Mouse (Mus musculus): ENCODE measurements around the gene Slc45a1. TPM values are rescaled to one million over a fixed set of nuclear protein-coding genes. Genes with fewer than 3 reads are reported as not detected.
"Not testable (repeated sequence)": the region's sequence is repeated elsewhere in the genome, so short reads cannot be mapped to it uniquely, and the experiment has no call there.

Slc45a1 gene
- total RNA-seq, 2 experiments from 2014 or later, result 43.2 to 45.3 TPM

GRCm38 (mm10) chr4:150606449-150607161, 45.4 kb downstream of the Slc45a1 start:
- DNase-seq (ENCODE audit: low spot score in 2 of 2), result no peak

GRCm38 (mm10) chr4:150605804-150606203, 46.2 kb downstream of the Slc45a1 start:
- no peak for DNase-seq (ENCODE audit: low spot score in 2 of 2)

- no peak for DNase-seq (ENCODE audit: low spot score in 2 of 2)
Observed at GRCm38 (mm10) chr4:150603366-150604061, 48.5 kb downstream of the Slc45a1 start.

GRCm38 (mm10) chr4:150601489-150601888, 50.5 kb downstream of the Slc45a1 start:
- no peak for DNase-seq (ENCODE audit: low spot score in 2 of 2)

DNA sequence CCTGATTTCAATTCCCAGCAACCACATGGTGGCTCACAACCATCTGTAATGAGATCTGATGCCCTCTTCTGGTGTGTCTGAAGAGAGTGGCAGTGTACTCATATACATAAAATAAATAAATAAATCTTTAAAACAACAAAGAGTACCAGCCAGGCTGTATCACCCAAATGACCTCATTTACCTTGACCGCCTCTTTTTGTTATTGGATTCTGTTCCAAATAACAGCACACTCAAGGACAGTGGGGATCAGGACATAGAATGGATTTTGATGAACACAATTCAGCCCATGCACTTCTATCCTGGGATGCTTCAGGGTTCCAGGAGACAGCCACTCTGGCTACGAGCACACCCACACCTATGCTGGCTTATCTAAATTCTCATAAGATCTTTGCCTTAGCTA, 51.5 kb downstream of the Slc45a1 start:
- DNase-seq (ENCODE audit: low spot score in 2 of 2), result not testable (repeated sequence)

GRCm38 (mm10) chr4:150599119-150599992, 52.6 kb downstream of the Slc45a1 start:
- DNase-seq (ENCODE audit: low spot score in 2 of 2), result no peak

DNA sequence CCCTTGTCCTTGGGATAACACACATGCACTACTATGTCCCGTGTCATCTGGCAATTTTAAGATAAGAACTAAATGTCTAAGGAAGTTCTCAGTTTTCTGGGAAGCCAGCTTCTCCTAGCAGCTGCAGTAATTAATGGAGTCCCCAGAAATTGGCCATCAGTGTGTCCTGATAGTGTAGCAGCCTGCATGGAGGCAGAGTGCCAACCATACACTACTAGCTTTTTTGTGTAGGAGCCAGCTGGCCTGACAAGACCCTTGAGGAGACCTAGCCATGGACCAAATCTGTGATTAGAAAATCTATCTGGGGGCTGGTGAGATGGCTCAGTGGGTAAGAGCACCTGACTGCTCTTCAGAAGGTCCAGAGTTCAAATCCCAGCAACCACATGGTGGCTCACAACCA, 53.3 kb downstream of the Slc45a1 start:
- peak; percentile 40 to 52 for DNase-seq (ENCODE audit: low spot score in 2 of 2)

DNA sequence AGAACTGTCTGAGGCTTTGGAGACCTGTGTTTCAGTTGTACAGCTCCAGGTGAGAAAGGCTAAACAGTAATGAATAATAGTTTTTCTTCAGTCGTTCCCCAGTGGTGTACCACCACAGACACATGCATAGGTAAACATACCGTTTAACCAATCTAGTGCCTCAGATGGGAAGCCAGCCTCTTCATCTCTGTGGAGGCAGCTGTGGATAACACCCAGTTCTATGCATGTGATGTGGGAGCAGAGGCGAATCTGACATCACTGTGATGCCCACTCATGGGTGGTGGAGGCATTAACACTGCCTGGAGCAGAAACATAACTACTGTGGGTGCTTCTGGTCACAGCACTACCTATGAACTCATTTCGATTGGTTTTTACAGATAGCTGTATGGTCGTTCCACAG, 56.0 kb downstream of the Slc45a1 start:
- DNase-seq (ENCODE audit: low spot score in 2 of 2), result no peak

DNA sequence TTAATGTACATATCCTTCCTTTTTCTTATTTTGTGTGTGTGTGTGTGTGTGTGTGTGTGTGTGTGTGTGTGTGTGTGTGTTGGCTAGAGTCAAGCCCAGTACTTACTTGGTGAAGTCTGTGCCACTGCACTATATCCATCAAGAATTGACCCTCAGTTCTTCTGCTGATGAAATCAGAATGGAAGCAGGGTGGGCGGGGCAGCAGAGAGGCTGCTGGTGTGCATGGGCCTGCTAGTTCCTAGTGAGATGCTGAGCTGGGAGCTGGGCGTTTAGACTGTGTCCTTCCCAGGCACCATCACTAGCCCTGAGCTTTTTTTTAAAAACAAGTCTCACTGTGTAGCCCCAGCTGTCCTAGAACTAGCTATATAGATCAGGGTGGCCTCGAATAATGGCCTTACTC, 56.9 kb downstream of the Slc45a1 start:
- DNase-seq (ENCODE audit: low spot score in 2 of 2), result no peak

DNA sequence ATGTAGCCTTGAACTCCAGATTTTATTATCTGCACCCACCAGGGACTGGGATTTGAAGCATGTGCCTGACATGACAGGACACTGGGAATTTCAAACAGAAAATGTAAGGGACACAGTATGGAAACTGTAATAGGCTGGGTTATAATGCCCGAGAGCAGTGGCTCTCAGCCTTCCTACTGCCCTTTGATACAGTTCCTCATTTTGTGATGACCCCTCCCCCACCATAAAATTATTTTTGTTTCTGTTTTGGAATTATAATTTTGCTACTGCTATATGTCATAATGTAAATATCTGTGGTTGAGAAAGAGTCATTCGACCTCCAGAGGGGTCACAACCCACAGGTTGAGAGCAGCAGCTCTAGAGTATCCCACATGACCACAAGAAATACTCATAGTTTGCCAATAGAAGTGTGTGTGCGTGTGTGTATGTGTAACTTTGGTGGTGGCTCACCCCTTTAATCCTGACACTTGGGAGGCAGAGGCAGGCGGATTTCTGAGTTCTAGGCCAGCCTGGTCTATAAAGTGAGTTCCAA, 57.6 kb downstream of the Slc45a1 start:
- DNase-seq (ENCODE audit: low spot score in 2 of 2), result no peak

DNA sequence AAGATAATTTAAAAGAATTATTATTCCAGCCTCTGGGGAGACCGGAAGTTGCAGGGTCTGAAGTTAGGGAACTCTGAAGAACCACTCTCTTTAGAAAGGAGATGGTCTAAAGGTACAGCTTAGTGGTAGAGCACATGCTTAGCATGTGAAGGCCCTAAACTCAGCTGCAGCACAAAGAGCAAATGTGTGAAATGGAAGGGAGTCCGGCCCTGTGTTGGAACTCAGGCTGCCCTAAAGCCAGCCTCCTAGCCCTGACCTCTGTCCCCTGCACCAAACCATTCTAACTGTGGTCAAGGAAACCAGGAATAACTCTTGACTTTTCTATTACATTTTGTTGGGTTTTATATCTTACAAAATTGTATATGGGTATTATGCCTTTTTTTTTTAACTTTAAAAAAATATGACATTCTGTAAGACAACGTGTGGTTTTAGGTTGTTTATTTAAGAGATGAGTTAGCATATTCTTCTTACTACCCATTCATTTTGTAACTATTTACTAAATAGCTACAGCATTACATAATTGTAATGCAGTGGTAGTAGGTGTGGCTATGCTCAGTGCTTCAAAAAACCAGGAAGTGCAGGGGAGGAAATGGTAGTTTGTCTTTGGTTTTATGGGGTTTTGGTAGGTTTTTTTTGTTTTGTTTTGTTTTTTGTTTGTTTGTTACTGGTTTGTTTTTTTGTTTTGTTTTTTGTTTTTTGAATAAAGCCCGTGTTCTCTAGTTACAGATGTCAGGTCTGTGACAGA, 58.3 kb downstream of the Slc45a1 start:
- DNase-seq (ENCODE audit: low spot score in 2 of 2), result no peak

DNA sequence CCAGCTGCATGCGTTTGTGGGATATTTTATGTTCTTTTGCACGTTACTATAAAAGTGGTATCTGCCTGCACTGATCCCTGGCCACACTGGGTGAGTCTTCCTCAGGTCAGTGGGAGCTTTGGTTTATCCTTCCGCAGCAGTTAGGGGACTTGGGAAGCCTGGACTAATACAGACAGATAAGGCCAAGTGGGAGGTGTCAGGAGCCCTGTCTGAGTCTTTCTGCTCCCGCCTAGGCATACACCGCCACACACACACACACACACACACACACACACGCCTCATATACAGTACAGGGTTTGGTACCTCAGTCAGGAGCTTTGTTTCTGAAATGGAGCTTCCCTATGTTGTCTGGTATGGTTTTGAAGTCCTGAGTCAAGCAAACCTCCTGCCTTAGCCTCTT, 59.9 kb downstream of the Slc45a1 start:
- no peak for DNase-seq (ENCODE audit: low spot score in 2 of 2)

DNA sequence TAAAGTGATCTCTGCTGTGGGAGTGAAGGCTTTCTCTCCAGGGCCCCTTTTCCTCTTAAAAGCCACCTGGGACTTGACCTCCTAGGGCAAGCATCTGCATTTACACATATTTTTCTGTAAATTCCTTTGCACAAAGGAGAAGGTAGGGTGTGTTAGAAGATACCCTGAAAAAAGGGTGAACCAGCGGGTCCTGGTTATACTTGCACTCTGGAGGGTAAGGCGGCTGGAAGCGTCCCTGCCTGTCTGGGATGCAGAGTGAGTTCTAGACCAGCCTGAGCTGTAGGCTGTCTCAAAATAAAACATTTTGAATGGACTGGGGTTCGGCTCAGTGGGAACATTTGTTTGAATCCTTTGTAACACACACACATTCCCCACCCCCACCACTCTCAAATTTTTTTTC, 60.4 kb downstream of the Slc45a1 start:
- DNase-seq (ENCODE audit: low spot score in 2 of 2), result no peak

GRCm38 (mm10) chr4:150590621-150591282, 61.2 kb downstream of the Slc45a1 start:
- no peak for DNase-seq (ENCODE audit: low spot score in 2 of 2)

- DNase-seq (ENCODE audit: low spot score in 2 of 2), result no peak
Observed at GRCm38 (mm10) chr4:150588300-150588621, 63.7 kb downstream of the Slc45a1 start.

- DNase-seq (ENCODE audit: low spot score in 2 of 2), result no peak
Observed at GRCm38 (mm10) chr4:150587597-150588299, 64.2 kb downstream of the Slc45a1 start.

DNA sequence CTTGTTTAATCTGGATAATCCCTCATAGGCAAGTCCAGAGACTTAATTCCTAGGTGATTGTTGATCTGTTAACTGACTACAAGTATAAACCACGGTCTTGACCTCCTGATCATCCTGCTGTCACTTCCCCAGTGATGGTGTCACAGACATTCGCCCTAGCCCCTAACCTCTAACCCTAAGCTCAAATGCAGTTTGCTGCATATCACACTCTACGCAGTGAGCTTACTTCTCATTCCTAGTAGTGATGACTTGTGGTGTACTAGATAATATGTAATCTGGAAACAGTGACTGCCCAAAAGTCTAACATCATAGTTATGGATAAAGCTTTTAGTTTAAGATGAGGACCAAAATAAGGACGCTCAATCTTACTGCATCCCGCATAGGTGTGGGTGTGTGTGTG, 65.7 kb downstream of the Slc45a1 start:
- DNase-seq (ENCODE audit: low spot score in 2 of 2), result no peak

DNA sequence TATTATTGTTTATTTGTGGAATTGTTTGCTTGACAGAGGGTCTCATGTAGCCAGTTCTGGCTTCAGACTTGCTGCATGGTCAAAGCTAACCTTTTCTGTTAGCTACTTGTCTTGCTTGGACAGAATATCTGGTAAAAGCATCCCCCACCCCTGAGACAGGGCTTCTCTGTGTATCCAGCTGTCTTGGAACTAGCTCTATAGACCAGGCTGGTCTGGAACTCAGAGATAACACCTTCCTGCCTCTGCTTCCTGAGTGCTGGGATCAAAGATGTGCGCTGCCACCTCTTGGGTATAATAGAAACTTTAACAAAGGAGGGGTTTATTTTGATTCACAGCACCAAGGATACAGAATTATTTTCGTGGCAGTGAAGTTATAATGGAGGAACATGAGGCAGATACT, 66.2 kb downstream of the Slc45a1 start:
- no peak for DNase-seq (ENCODE audit: low spot score in 2 of 2)

DNA sequence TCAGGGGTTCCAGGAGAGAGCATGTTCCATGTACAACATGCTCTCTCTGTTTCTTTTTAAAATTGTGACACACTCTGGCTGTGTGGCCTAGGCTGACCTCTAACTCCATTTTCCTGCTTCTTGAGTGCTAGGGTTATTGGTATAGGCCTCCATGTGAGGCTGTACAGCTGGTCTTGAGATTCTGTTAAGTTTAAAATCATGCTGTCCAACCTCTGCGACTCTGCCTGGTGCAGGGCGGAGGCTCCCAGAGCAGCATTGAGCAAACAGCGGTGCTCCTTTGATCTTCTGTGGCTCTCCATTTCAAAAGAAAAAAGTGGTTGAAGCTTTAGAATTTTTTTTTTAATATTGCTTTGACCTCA, 68.2 kb downstream of the Slc45a1 start:
- no peak for DNase-seq (ENCODE audit: low spot score in 2 of 2)
